Mouse (Mus musculus): ENCODE data around the gene Hist1h3i. TPM values are rescaled to one million over a fixed set of nuclear protein-coding genes. Genes with fewer than 3 reads are reported as not detected.
"Not testable (repeated sequence)": the region's sequence is repeated elsewhere in the genome, so short reads cannot be mapped to it uniquely, and the experiment has no call there.

Hist1h3i gene
- polyA plus RNA-seq, 1 experiment from 2014 or later = 124 TPM

GRCm38 (mm10) chr13:21784311-21784710, 1.1 kb upstream of the Hist1h3i start:
- no peaks in the 10 kb centered on the region for H3K36me3 ChIP-seq (ENCODE audit: control insufficient read depth, insufficient read depth, low read length)
- peak overlapping the region; percentile 61 for H3K9ac ChIP-seq (ENCODE audit: low read length)
- peak overlapping the region; percentile 66 for H3K4me2 ChIP-seq (ENCODE audit: low read depth, low read length)
- peaks cover 32% of the 10 kb centered on the region for H3K4me1 ChIP-seq (replicated peaks; ENCODE audit: control insufficient read depth, insufficient read depth, low read length)
- H3K4me3 ChIP-seq (ENCODE audit: low read length) = peak overlapping the region; percentile 41; the same call in 1 of the 2 replicates
- peak overlapping the region; percentile 94 for H3K27ac ChIP-seq (ENCODE audit: low read length)
- H3K9me3 ChIP-seq (ENCODE audit: control insufficient read depth, low read length) = no peaks in the 10 kb centered on the region
- WGBS = 29% methylated on average over 6 of the region's 6 CpGs
- H3K27me3 ChIP-seq (ENCODE audit: control insufficient read depth, insufficient read depth, low read depth, low read length) = no peaks in the 10 kb centered on the region
- ATAC-seq (ENCODE audit: low read depth) = no peak

DNA sequence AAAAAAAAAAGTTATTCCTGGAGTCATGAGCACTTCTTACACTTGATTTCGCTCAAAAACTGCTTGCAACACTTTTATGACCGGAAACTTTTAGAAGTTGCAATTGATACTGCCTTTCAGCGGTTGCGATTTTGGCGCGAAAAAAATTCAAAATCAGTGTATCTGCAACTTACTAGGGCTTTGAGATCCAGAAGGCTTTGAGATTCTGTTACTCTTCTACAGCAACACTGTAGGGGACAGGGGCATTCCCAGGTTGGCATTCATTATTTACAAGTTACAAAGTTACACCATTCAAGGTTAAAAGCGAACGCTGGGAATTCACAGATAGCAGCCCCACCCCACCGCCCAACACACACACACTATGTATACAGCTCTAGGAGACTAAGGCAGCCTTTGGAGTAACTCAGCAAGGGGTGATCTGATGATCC, 578 bp upstream of the Hist1h3i start:
- no peaks in the 10 kb centered on the region for H3K36me3 ChIP-seq (ENCODE audit: control insufficient read depth, insufficient read depth, low read length)
- H3K27me3 ChIP-seq (ENCODE audit: control insufficient read depth, insufficient read depth, low read depth, low read length) = no peaks in the 10 kb centered on the region
- 1% methylated on average over 9 of the region's 9 CpGs for WGBS
- peak overlapping the region; percentile 94 for H3K27ac ChIP-seq (ENCODE audit: low read length)
- peak overlapping the region; percentile 66 for H3K4me2 ChIP-seq (ENCODE audit: low read depth, low read length)
- H3K4me3 ChIP-seq (ENCODE audit: low read length) = peak overlapping the region; percentile 41
- peaks cover 32% of the 10 kb centered on the region for H3K4me1 ChIP-seq (replicated peaks; ENCODE audit: control insufficient read depth, insufficient read depth, low read length)
- no peak for ATAC-seq (ENCODE audit: low read depth)
- peak overlapping the region; percentile 61 for H3K9ac ChIP-seq (ENCODE audit: low read length)
- no peaks in the 10 kb centered on the region for H3K9me3 ChIP-seq (ENCODE audit: control insufficient read depth, low read length)

DNA sequence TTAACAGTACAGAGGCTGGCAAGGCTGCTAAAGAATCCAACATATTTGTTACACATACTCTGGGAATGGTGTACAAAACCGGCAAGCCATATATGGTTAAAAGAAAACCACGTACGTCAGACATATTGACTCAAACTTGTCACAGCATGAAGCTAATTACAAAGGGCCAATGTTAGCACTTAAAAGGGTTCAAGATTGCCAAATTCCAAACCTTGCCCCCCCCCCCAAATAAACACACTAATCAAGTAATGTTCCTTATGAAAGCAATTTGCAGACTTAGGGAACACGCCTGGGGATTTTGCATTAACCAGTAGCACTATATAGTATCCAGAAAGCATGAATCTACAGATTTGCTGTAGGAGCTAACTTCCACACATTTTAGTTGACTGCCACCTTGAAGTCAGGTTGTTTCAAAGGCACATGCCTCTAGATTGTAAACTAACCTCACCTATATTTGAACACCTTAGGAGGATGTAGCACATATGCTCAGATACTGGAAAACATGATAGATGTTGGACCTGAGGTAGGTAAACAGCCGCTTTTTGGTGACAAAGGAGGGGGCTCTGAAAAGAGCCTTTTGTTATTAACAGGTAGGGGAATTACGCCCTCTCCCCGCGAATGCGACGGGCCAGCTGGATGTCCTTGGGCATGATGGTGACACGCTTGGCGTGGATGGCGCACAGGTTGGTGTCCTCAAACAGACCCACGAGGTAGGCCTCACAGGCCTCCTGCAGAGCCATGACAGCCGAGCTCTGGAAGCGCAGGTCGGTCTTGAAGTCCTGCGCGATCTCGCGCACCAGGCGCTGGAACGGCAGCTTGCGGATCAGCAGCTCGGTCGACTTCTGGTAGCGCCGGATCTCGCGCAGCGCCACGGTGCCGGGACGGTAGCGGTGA, 562 bp downstream of the Hist1h3i start:
- peak overlapping the region; percentile 60 for H3K9ac ChIP-seq (ENCODE audit: low read length)
- H3K9me3 ChIP-seq (ENCODE audit: control insufficient read depth, low read length); ATAC-seq (ENCODE audit: low read depth); H3K36me3 ChIP-seq (ENCODE audit: control insufficient read depth, insufficient read depth, low read length); H3K27me3 ChIP-seq (ENCODE audit: control insufficient read depth, insufficient read depth, low read depth, low read length): not testable (repeated sequence)
- peaks cover 31% of the 10 kb centered on the region for H3K4me1 ChIP-seq (replicated peaks; ENCODE audit: control insufficient read depth, insufficient read depth, low read length)
- peak overlapping the region; percentile 41 for H3K4me3 ChIP-seq (ENCODE audit: low read length)
- H3K4me2 ChIP-seq (ENCODE audit: low read depth, low read length) = peak overlapping the region; percentile 69
- 1% methylated on average over 16 of the region's 35 CpGs for WGBS
- H3K27ac ChIP-seq (ENCODE audit: low read length) = peak overlapping the region; percentile 94

GRCm38 (mm10) chr13:21781639-21782038, 1.5 kb downstream of the Hist1h3i start:
- no peak overlapping the region for H3K9ac ChIP-seq (ENCODE audit: low read length)
- no peaks in the 10 kb centered on the region for H3K36me3 ChIP-seq (ENCODE audit: control insufficient read depth, insufficient read depth, low read length)
- WGBS = 81% methylated on average over 1 of the region's 1 CpGs
- no peak overlapping the region for H3K27ac ChIP-seq (ENCODE audit: low read length)
- no peak for ATAC-seq (ENCODE audit: low read depth)
- H3K4me1 ChIP-seq (replicated peaks; ENCODE audit: control insufficient read depth, insufficient read depth, low read length) = peaks cover 31% of the 10 kb centered on the region
- no peaks in the 10 kb centered on the region for H3K9me3 ChIP-seq (ENCODE audit: control insufficient read depth, low read length)
- no peak overlapping the region for H3K4me3 ChIP-seq (ENCODE audit: low read length)
- H3K4me2 ChIP-seq (ENCODE audit: low read depth, low read length) = no peak overlapping the region
- no peaks in the 10 kb centered on the region for H3K27me3 ChIP-seq (ENCODE audit: control insufficient read depth, insufficient read depth, low read depth, low read length)

DNA sequence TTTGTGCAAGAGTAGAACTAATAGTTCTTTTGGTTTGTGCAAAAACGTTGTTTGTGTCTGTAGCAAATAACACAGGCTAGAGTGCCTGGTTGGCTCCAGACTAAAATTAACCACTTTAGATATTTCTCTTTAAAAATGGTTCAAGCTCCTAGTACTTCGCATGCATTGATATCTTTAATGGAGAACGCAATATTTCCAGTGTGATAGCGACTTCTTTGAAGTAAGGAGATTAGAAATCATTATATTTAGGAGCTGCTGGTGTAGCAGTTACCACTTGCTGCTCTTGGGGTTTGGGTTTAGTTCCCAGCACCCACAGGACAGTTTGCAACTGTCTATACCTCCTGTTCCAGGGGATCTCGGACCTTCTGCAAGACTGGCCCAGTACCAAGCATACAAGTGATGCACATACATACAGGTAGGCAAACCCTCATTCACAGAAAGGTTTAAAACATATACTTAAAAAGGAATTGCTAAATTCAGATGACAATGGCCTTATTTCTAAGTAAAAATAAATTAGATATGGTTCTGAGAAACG, 2.1 kb downstream of the Hist1h3i start:
- peak overlapping the region; percentile 98 for H3K27ac ChIP-seq (ENCODE audit: low read length)
- no peaks in the 10 kb centered on the region for H3K36me3 ChIP-seq (ENCODE audit: control insufficient read depth, insufficient read depth, low read length)
- 40% methylated on average over 6 of the region's 6 CpGs for WGBS
- peak overlapping the region; percentile 89 for H3K9ac ChIP-seq (ENCODE audit: low read length)
- H3K9me3 ChIP-seq (ENCODE audit: control insufficient read depth, low read length) = no peaks in the 10 kb centered on the region
- peaks cover 30% of the 10 kb centered on the region for H3K4me1 ChIP-seq (replicated peaks; ENCODE audit: control insufficient read depth, insufficient read depth, low read length)
- H3K4me2 ChIP-seq (ENCODE audit: low read depth, low read length) = peak overlapping the region; percentile 77
- no peaks in the 10 kb centered on the region for H3K27me3 ChIP-seq (ENCODE audit: control insufficient read depth, insufficient read depth, low read depth, low read length)
- no peak for ATAC-seq (ENCODE audit: low read depth)
- H3K4me3 ChIP-seq (ENCODE audit: low read length) = peak overlapping the region; percentile 72

GRCm38 (mm10) chr13:21779767-21780731, 3.1 kb downstream of the Hist1h3i start, which contains the start of gene Hist1h1b:
Gene Hist1h1b (minus strand): TSS chr13:21780625.
- Histone ChIP-seq H3K9ac (ENCODE audit: low read length) (peak within 1 kb of the TSS; percentile 89), H3K36me3 (ENCODE audit: control insufficient read depth, insufficient read depth, low read length) (no peaks in the 10 kb centered on the region), H3K9me3 (ENCODE audit: control insufficient read depth, low read length) (no peaks in the 10 kb centered on the region), H3K4me3 (ENCODE audit: low read length) (peak within 1 kb of the TSS; percentile 72), H3K4me1 (replicated peaks; ENCODE audit: control insufficient read depth, insufficient read depth, low read length) (peaks cover 24% of the 10 kb centered on the region; the same call in 1 of the 2 replicates), H3K27ac (ENCODE audit: low read length) (peak within 1 kb of the TSS; percentile 98), H3K4me2 (ENCODE audit: low read depth, low read length) (peak within 1 kb of the TSS; percentile 77), H3K27me3 (ENCODE audit: control insufficient read depth, insufficient read depth, low read depth, low read length) (no peaks in the 10 kb centered on the region)
- WGBS = under 1% methylated on average over 44 of the region's 44 CpGs
- ATAC-seq (ENCODE audit: low read depth) = peak; percentile 51

GRCm38 (mm10) chr13:21778814-21779766, 4.1 kb downstream of the Hist1h3i start:
- no peaks in the 10 kb centered on the region for H3K36me3 ChIP-seq (ENCODE audit: control insufficient read depth, insufficient read depth, low read length)
- H3K27ac ChIP-seq (ENCODE audit: low read length) = peak overlapping the region; percentile 98
- H3K9ac ChIP-seq (ENCODE audit: low read length) = peak overlapping the region; percentile 89
- peaks cover 19% of the 10 kb centered on the region; the same call in 1 of the 2 replicates for H3K4me1 ChIP-seq (replicated peaks; ENCODE audit: control insufficient read depth, insufficient read depth, low read length)
- H3K4me3 ChIP-seq (ENCODE audit: low read length) = peak overlapping the region; percentile 72
- peak; percentile 85 for ATAC-seq (ENCODE audit: low read depth)
- no peaks in the 10 kb centered on the region for H3K27me3 ChIP-seq (ENCODE audit: control insufficient read depth, insufficient read depth, low read depth, low read length)
- WGBS = 3% methylated on average over 33 of the region's 33 CpGs
- H3K4me2 ChIP-seq (ENCODE audit: low read depth, low read length) = peak overlapping the region; percentile 77
- H3K9me3 ChIP-seq (ENCODE audit: control insufficient read depth, low read length) = no peaks in the 10 kb centered on the region

- no peaks in the 10 kb centered on the region for H3K9me3 ChIP-seq (ENCODE audit: control insufficient read depth, low read length)
- H3K4me1 ChIP-seq (replicated peaks; ENCODE audit: control insufficient read depth, insufficient read depth, low read length) = peaks cover 6% of the 10 kb centered on the region; the same call in 1 of the 2 replicates
- no peaks in the 10 kb centered on the region for H3K36me3 ChIP-seq (ENCODE audit: control insufficient read depth, insufficient read depth, low read length)
- ATAC-seq (ENCODE audit: low read depth) = no peak
- 49% methylated on average over 1 of the region's 1 CpGs for WGBS
- no peak overlapping the region for H3K9ac ChIP-seq (ENCODE audit: low read length)
- H3K27ac ChIP-seq (ENCODE audit: low read length) = no peak overlapping the region
- H3K4me2 ChIP-seq (ENCODE audit: low read depth, low read length) = peak overlapping the region; percentile 22; the same call in 1 of the 2 replicates
- H3K4me3 ChIP-seq (ENCODE audit: low read length) = no peak overlapping the region
- no peaks in the 10 kb centered on the region for H3K27me3 ChIP-seq (ENCODE audit: control insufficient read depth, insufficient read depth, low read depth, low read length)
Observed at GRCm38 (mm10) chr13:21755707-21756106, 27.5 kb downstream of the Hist1h3i start.
